Mouse (Mus musculus): Measurements from ENCODE around the gene Tmem203.

DNA sequence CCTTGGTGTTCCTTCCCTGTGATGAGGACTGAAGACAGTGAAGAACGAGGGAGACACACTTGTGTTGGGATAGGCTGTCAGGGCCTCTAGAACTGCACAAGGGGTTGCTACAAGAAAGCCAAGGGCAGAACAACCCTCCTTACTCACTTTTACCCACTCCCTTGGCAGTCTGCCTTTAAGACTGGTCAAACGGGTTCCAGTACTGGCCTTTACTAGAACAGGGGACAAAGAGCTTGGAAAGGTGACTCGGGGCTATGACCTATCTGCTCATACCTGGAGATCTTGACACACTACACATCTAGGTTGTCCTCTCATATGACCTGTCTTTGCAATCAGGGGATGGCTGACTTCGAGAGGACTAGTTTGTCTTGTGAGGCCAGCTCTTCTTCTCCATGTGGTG lies 17.7 kb upstream of the Tmem203 start:
- TF ChIP-seq CTCF (IDR thresholded peaks at IDR 0.05; ENCODE audit: borderline replicate concordance, insufficient read depth, low read depth, low read length) (no peak), POLR2A (IDR thresholded peaks at IDR 0.05; ENCODE audit: borderline replicate concordance, insufficient read depth, low read length) (no peak)

Measured in cerebellum, adult 2 months (tissue).